ENCODE assay signal across 10 mouse cellular contexts in the genomic region with DNA sequence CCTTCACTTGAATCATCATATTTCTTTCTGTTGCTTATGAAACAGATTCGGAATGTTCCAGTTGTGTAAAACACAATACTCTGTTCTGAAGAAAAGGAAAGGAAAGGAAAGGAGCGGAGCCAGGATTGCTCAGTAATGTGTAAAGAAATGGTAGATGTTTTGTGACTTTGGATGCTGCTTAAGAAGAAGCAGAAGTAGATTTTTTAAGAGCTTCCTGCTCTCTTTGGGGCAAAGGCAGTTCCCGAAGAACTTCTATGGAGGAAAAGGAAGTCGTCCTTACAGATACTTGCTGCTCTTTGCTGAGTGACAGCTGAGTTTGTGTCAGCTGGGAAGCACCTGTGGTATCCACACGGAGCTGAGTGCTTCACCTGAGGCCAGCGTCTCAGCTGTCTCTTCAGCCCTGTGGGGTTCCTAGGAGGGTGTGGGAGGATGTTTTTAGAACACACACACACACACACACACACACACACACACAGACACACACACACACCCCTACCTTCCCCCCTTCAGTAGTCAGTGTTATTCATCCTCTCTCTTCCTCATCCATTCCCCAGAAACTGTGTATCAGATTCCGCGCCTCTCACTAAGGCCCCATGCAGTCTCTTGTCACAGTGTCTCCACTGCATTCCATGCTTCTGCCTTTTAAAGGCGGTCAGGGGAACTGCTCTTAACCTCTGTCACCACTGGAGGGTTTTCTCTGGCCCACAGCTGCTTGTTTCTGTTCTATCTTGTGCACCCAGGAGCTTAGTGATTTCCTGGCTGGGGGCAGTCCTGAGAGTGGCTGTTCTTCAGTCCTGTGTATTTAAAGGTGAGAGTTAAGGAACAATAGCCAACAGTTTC. TPM values are rescaled to one million over a fixed set of nuclear protein-coding genes. Genes with fewer than 3 reads are reported as not detected.
DNase-seq lines count a peak whose midpoint lies in the region; ATAC-seq and TF ChIP-seq lines count a peak whose summit lies in the region.
"Had no signal": no experiment of that assay in that cellular context is flagged by ENCODE, and none has a peak within 500 bp of the region (broad histone marks: within the 10 kb centered on the region; RNA-seq: fewer than 3 reads in every experiment).

No protein-coding gene starts in this region.

- H3K27me3 ChIP-seq in intestine, embryonic 16.5 days (replicated peaks; ENCODE audit: control insufficient read depth, insufficient read depth, low read length), result no peaks in the 10 kb centered on the region
- no peaks in the 10 kb centered on the region for H3K27me3 ChIP-seq in forebrain, postnatal 0 days (ENCODE audit: insufficient read depth, low read length)
- H3K27me3 ChIP-seq: embryonic facial prominence, embryonic 13.5 days; hindbrain, embryonic 15.5 days had no signal

- H3K9ac ChIP-seq in intestine, embryonic 16.5 days (ENCODE audit: low read depth, low read length), result peak overlapping the region; percentile 53; the same call in 1 of the 2 replicates
- H3K9ac ChIP-seq in forebrain, postnatal 0 days, result no peak overlapping the region
- H3K9ac ChIP-seq: embryonic facial prominence, embryonic 13.5 days; hindbrain, embryonic 15.5 days had no signal

- H3K27ac ChIP-seq in layer of hippocampus, adult 2 months, result no peak overlapping the region
- H3K27ac ChIP-seq in intestine, embryonic 16.5 days (ENCODE audit: low read length), result no peak overlapping the region
- no peak overlapping the region for H3K27ac ChIP-seq in forebrain, postnatal 0 days (ENCODE audit: low read depth, low read length)
- H3K27ac ChIP-seq: embryonic facial prominence, embryonic 13.5 days; hindbrain, embryonic 15.5 days had no signal

- 59% methylated on average over 9 of the region's 9 CpGs for WGBS in intestine, embryonic 16.5 days
- WGBS in forebrain, postnatal 0 days, result 79% methylated on average over 9 of the region's 9 CpGs

- 0 out of 2 replicates have a peak, but pooled peaks cover 4% of the 10 kb centered on the region for H3K36me3 ChIP-seq in intestine, embryonic 16.5 days (ENCODE audit: control insufficient read depth, insufficient read depth, low read length)
- no peaks in the 10 kb centered on the region for H3K36me3 ChIP-seq in forebrain, postnatal 0 days (ENCODE audit: insufficient read depth)
- H3K36me3 ChIP-seq: hindbrain, embryonic 15.5 days had no signal

- peaks cover 47% of the 10 kb centered on the region for H3K4me1 ChIP-seq in intestine, embryonic 16.5 days (ENCODE audit: control insufficient read depth, insufficient read depth, low read length)
- peaks cover 14% of the 10 kb centered on the region; the same call in 1 of the 2 replicates for H3K4me1 ChIP-seq in forebrain, postnatal 0 days (ENCODE audit: insufficient read depth)

- H3K4me3 ChIP-seq in layer of hippocampus, adult 2 months, result no peak overlapping the region
- no peak overlapping the region for H3K4me3 ChIP-seq in intestine, embryonic 16.5 days (ENCODE audit: low read length)
- no peak overlapping the region for H3K4me3 ChIP-seq in forebrain, postnatal 0 days (ENCODE audit: low read depth, low read length)
- H3K4me3 ChIP-seq: embryonic facial prominence, embryonic 13.5 days; hindbrain, embryonic 15.5 days had no signal

- DNase-seq in embryo, embryonic 10 days (ENCODE audit: low spot score), result peak; percentile 31
- no peak for DNase-seq in embryo, embryonic 9.5 days (ENCODE audit: extremely low spot score)
- DNase-seq in layer of hippocampus, adult 2 months (ENCODE audit: low spot score in 2 of 2), result no peak
- no peak for DNase-seq in layer of hippocampus, adult 11-12 months (ENCODE audit: low spot score)
- peak; percentile 32 to 40 for DNase-seq in B cell, adult 2 months
- DNase-seq in adrenal gland, postnatal 25 days, result no peak
- no peak for DNase-seq in forebrain, postnatal 0 days

- H3K4me2 ChIP-seq in intestine, embryonic 16.5 days (ENCODE audit: low read depth, low read length), result no peak overlapping the region
- H3K4me2 ChIP-seq in forebrain, postnatal 0 days (ENCODE audit: low read depth), result no peak overlapping the region
- H3K4me2 ChIP-seq: embryonic facial prominence, embryonic 13.5 days; hindbrain, embryonic 15.5 days had no signal

- no peak for ATAC-seq in intestine, embryonic 16.5 days
- ATAC-seq in forebrain, postnatal 0 days, result no peak

- H3K9me3 ChIP-seq in intestine, embryonic 16.5 days (ENCODE audit: control insufficient read depth, low read length), result no peaks in the 10 kb centered on the region
- no peaks in the 10 kb centered on the region for H3K9me3 ChIP-seq in forebrain, postnatal 0 days (ENCODE audit: low read length)
- H3K9me3 ChIP-seq: embryonic facial prominence, embryonic 13.5 days; hindbrain, embryonic 15.5 days had no signal

- TF ChIP-seq CTCF in layer of hippocampus, adult 2 months (conservative IDR thresholded peaks at IDR 0.05), result 0 out of 2 replicates have a peak, but pooled peaks have one; percentile 11
- no peak for TF ChIP-seq CTCF in forebrain, postnatal 0 days (IDR thresholded peaks at IDR 0.05; ENCODE audit: low read depth)

RNA-seq across cellular contexts. Expression of a gene that starts 6.7 kb away (rescaled TPM):
- 10 to 100 TPM; 26.9 to 32.4 TPM for total RNA-seq in layer of hippocampus, adult 2 months (2021)
- polyA plus RNA-seq in intestine, embryonic 16.5 days (2015; fragmentation: Nextera tagmentation; extraction: Ambion mirVana), result 51.5 and 63.1 TPM in 2 replicates
- 75.2 and 75.4 TPM in 2 replicates for total RNA-seq in adrenal gland, postnatal 25 days (2021)
- 21.0 and 32.6 TPM in 2 replicates for total RNA-seq in forebrain, postnatal 0 days (2014; rRNA removed)
- polyA plus RNA-seq in forebrain, postnatal 0 days (2015; fragmentation: Nextera tagmentation; extraction: Ambion mirVana), result 11.1 and 17.2 TPM in 2 replicates

Comparison
In these comparisons a context has a peak if more than half of its experiments do, and no peak if none do; other contexts are left out.
1. DNase-seq: peak in embryo, embryonic 10 days (single experiment) and B cell, adult 2 months (2 of 2); none in embryo, embryonic 9.5 days (single experiment), layer of hippocampus, adult 2 months (0 of 2), layer of hippocampus, adult 11-12 months (single experiment), adrenal gland, postnatal 25 days (single experiment) and forebrain, postnatal 0 days (single experiment).